Mouse (Mus musculus): ENCODE measurements around the gene Tatdn2.

GRCm38 (mm10) chr6:113691084-113691462 is 5.8 kb upstream of the Tatdn2 start:
- no peak for TF ChIP-seq CTCF (IDR thresholded peaks at IDR 0.05; ENCODE audit: control insufficient read depth, insufficient read depth, insufficient read length)
- no peak for TF ChIP-seq MAX (IDR thresholded peaks at IDR 0.05)
- no peak for TF ChIP-seq USF1 (IDR thresholded peaks at IDR 0.05; ENCODE audit: low read depth)
- no peak for TF ChIP-seq MYOD1 (IDR thresholded peaks at IDR 0.05; ENCODE audit: control insufficient read depth, insufficient read length, low read depth)
